Mouse (Mus musculus) olfactory bulb, adult 2 months (tissue): ENCODE results near the gene Cfl1.

Experiments used
- CTCF ChIP-seq: fragments of 200-500 bp; IDR thresholded peaks from 2 replicates; pipeline ENCODE4 v1.5.1; 2012; ENCODE audit warnings: low read depth, mild to moderate bottlenecking, low read length, moderate library complexity; ENCODE audit not compliant: insufficient read depth
- POLR2A ChIP-seq: fragments of 200-500 bp; IDR thresholded peaks from 2 replicates; pipeline ENCODE4 v1.6.1; 2012; ENCODE audit warnings: mild to moderate bottlenecking, low read depth, low read length, moderate library complexity; ENCODE audit not compliant: insufficient read depth

GRCm38 (mm10) chr19:5477668-5478300 is 12.5 kb upstream of the Cfl1 start:
- no peak for TF ChIP-seq CTCF
- no peak for TF ChIP-seq POLR2A
